Mouse (Mus musculus): ENCODE results near the gene Nelfa. TPM values are rescaled to one million over a fixed set of nuclear protein-coding genes. Genes with fewer than 3 reads are reported as not detected.

Nelfa gene
- polyA plus RNA-seq (2014; fragmentation: Illumina TruSeq; extraction: RNeasy Lipid Tissue Mini Kit (QIAGEN cat#74804); ENCODE audit: low read depth, low replicate concordance): 6.4 TPM

DNA sequence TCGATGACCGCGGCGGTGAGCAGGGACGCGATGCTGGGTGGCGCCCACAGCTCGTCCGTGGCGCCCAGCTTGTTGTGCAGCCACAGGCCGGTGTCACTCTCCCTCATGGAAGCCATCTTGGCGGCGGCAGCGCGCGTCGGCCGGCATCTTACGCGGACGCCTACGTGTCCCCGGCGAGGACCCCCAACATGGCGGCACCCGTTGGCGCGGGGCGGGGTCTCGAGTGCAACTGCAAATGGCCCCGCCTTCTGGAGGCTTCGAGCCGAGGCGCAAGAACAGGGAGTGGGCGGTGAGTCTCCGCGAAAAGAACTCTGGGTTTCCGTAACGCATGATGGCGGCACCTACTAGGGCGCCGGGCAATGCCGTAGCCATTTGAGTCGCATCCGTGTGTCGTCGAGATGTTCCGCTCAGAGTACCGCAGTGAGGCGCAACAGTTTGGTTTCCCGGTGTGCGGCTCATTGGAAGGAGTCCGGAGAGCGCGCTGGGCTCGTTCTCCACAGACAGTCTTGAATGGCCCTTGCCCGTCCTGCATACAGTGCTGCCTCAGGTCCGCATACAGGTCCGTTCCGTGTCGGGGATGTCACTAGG, at the start of gene Nelfa:
Gene Nelfa, minus strand, starts transcription at position 294 of the 588 bp plus-strand sequence.

DNA sequence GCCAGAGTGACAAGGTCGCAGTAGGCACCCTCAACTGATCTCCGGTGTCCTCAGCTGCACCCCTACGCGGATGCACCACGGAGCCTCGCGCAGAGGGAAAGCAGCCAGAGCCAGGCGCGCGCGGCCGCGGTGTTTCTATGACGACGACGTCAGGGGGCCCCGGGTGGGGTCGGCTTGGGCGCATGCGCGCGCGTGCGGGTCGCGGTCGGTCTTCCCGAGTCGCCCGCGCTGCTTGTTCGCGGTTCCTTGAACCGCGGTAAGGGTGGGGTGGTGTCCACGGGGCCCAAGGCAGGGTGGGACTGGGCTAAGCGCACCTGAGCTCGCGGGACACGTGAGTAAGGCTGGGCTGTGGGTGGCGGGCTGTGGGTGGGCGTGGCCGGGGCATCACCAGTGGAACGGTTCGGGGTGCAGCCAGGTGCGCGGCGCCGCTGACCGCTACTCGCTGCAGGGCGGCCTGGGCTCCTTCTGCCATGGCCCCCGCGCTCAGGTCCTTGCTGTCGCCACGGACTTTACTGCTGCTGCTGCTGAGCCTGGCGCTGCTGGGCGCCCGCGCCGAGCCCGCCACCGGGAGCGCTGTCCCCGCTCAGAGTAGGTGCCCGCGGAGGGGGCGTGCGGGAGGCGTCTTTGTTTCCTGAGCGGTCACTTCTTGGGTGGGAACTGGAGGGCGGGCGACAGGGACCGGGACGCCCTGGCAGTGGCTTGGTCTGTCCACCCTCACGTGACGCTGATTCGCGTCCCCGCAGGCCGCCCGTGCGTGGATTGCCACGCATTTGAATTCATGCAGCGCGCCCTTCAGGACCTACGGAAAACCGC, 47.3 kb upstream of the Nelfa start, which contains the start of gene Gm1673:
Gene Gm1673, plus strand, starts transcription at position 125 of the 813 bp plus-strand sequence.

Other genes starting within 250 kb of the Nelfa start
- gene Fgfr3, start 214.7 kb downstream of the Nelfa start, polyA plus RNA-seq (2014; fragmentation: Illumina TruSeq; extraction: RNeasy Lipid Tissue Mini Kit (QIAGEN cat#74804); ENCODE audit: low read depth, low replicate concordance): 0.34 TPM
- gene Letm1, start 153.6 kb downstream of the Nelfa start, polyA plus RNA-seq (2014; fragmentation: Illumina TruSeq; extraction: RNeasy Lipid Tissue Mini Kit (QIAGEN cat#74804); ENCODE audit: low read depth, low replicate concordance): 4.4 TPM
- 330 TPM for gene Nsd2, start 115.7 kb downstream of the Nelfa start, polyA plus RNA-seq (2014; fragmentation: Illumina TruSeq; extraction: RNeasy Lipid Tissue Mini Kit (QIAGEN cat#74804); ENCODE audit: low read depth, low replicate concordance)
- not detected for gene Gm1673, start 47.0 kb upstream of the Nelfa start, polyA plus RNA-seq (2014; fragmentation: Illumina TruSeq; extraction: RNeasy Lipid Tissue Mini Kit (QIAGEN cat#74804); ENCODE audit: low read depth, low replicate concordance)
- 0.04 TPM for gene Nat8l, start 59.6 kb upstream of the Nelfa start, polyA plus RNA-seq (2014; fragmentation: Illumina TruSeq; extraction: RNeasy Lipid Tissue Mini Kit (QIAGEN cat#74804); ENCODE audit: low read depth, low replicate concordance)
- gene Poln, start 233.0 kb upstream of the Nelfa start, polyA plus RNA-seq (2014; fragmentation: Illumina TruSeq; extraction: RNeasy Lipid Tissue Mini Kit (QIAGEN cat#74804); ENCODE audit: low read depth, low replicate concordance): 38.5 TPM
- 51.3 TPM for gene Haus3, start 233.1 kb upstream of the Nelfa start, polyA plus RNA-seq (2014; fragmentation: Illumina TruSeq; extraction: RNeasy Lipid Tissue Mini Kit (QIAGEN cat#74804); ENCODE audit: low read depth, low replicate concordance)